Mouse (Mus musculus) left cerebral cortex, adult 18-20 months (tissue): ENCODE measurements at regions not wholly inside any gene's neighbourhood (a gene's known extent, or its start where the extent isn't known, plus 50 kb on each side); places are given as distances from the start of the nearest gene placed in this dataset.

Experiments
- DNase-seq, 2 experiments: peaks; one replicate each; pipeline ENCODE4 v3.0.0; 2021 to 2022; ENCODE audit warnings: low spot score in 2 of 2, mixed read lengths in 1 of 2

- no peak for DNase-seq
Observed at GRCm38 (mm10) chr2:117807121-117807520, 304.6 kb upstream of the Thbs1 start.

- no peak for DNase-seq
Observed at GRCm38 (mm10) chr2:117811506-117811905, 300.2 kb upstream of the Thbs1 start.

GRCm38 (mm10) chr2:117811931-117812330 is 299.7 kb upstream of the Thbs1 start:
- no peak for DNase-seq

- DNase-seq, result no peak
Observed at GRCm38 (mm10) chr2:117819701-117820225, 291.9 kb upstream of the Thbs1 start.

GRCm38 (mm10) chr2:117820708-117821107 is 291.0 kb upstream of the Thbs1 start:
- no peak for DNase-seq

GRCm38 (mm10) chr2:117825088-117825487 is 286.6 kb upstream of the Thbs1 start:
- DNase-seq, result no peak

GRCm38 (mm10) chr2:117827278-117827677 is 284.4 kb upstream of the Thbs1 start:
- no peak for DNase-seq

GRCm38 (mm10) chr2:117838387-117838786 is 273.3 kb upstream of the Thbs1 start:
- no peak for DNase-seq

GRCm38 (mm10) chr2:117840406-117840805 is 271.3 kb upstream of the Thbs1 start:
- DNase-seq, result no peak

GRCm38 (mm10) chr2:117842309-117842986 is 269.2 kb upstream of the Thbs1 start:
- DNase-seq, result no peak

GRCm38 (mm10) chr2:117852442-117852841 is 259.2 kb upstream of the Thbs1 start:
- no peak for DNase-seq

- no peak for DNase-seq
Observed at GRCm38 (mm10) chr2:117862301-117862700, 249.4 kb upstream of the Thbs1 start.

GRCm38 (mm10) chr2:117865119-117865518 is 246.6 kb upstream of the Thbs1 start:
- no peak for DNase-seq

GRCm38 (mm10) chr2:117866946-117867345 is 244.7 kb upstream of the Thbs1 start:
- DNase-seq, result no peak

- DNase-seq, result no peak
Observed at GRCm38 (mm10) chr2:117867409-117867808, 244.3 kb upstream of the Thbs1 start.

GRCm38 (mm10) chr2:117868857-117869256 is 242.8 kb upstream of the Thbs1 start:
- DNase-seq, result no peak

GRCm38 (mm10) chr2:117871507-117872282 is 240.0 kb upstream of the Thbs1 start:
- DNase-seq, result no peak

- no peak for DNase-seq
Observed at GRCm38 (mm10) chr2:117877816-117878215, 233.9 kb upstream of the Thbs1 start.

GRCm38 (mm10) chr2:117882136-117882535 is 229.5 kb upstream of the Thbs1 start:
- DNase-seq, result no peak

GRCm38 (mm10) chr2:117882890-117883289 is 228.8 kb upstream of the Thbs1 start:
- DNase-seq, result no peak

GRCm38 (mm10) chr2:117886516-117886915 is 225.2 kb upstream of the Thbs1 start:
- DNase-seq, result no peak

GRCm38 (mm10) chr2:117901311-117901710 is 210.4 kb upstream of the Thbs1 start:
- DNase-seq, result no peak
